Mouse (Mus musculus): ENCODE results near the gene Dcaf12.

GRCm38 (mm10) chr4:41348584-41349198 is 34.0 kb upstream of the Dcaf12 start, which contains the start of gene Ubap1:
- peak; percentile 97 for TF ChIP-seq POLR2A (IDR thresholded peaks at IDR 0.05; ENCODE audit: control insufficient read depth, low read depth, low read length)
- TF ChIP-seq CTCF (IDR thresholded peaks at IDR 0.05; ENCODE audit: control insufficient read depth, insufficient read depth, insufficient replicate concordance, low read depth, low read length): no peak
